Mouse (Mus musculus) brain, adult 10 weeks (tissue): ENCODE data around the gene Hadhb. TPM values are rescaled to one million over a fixed set of nuclear protein-coding genes. Genes with fewer than 3 reads are reported as not detected.

Source experiments
- polyA plus RNA-seq: library from polyadenylated mRNA; stranded (reverse); fragments of 350-450 nt; fragmentation: Illumina TruSeq; extraction: RNeasy Lipid Tissue Mini Kit (QIAGEN cat#74804); gene quantifications from one replicate; pipeline ENCODE4 v1.2.3, GENCODE M21; 2015; ENCODE audit warnings: low read depth, low replicate concordance

The Hadhb gene
- polyA plus RNA-seq = 119 TPM

GRCm38 (mm10) chr5:30154474-30155394 lies at the start of gene Hadhb, which contains the start of gene Hadha:
TSS of gene Hadhb (plus strand) at chr5:30155248.
TSS of gene Hadha (minus strand) at chr5:30155162.

GRCm38 (mm10) chr5:30105668-30106300 lies 49.3 kb upstream of the Hadhb start, which contains the start of gene 3110082J24Rik:
TSS of gene 3110082J24Rik (minus strand) at chr5:30106086.

GRCm38 (mm10) chr5:30205493-30205892 lies 50.4 kb downstream of the Hadhb start, which contains the start of gene Adgrf3:
TSS of gene Adgrf3 (minus strand) at chr5:30205722.

GRCm38 (mm10) chr5:30232271-30232971 lies 77.4 kb downstream of the Hadhb start, which contains the start of gene Selenoi:
TSS of gene Selenoi (plus strand) at chr5:30232581.

Other genes starting within 250 kb of the Hadhb start
- not detected for gene Il6, start 142.1 kb upstream of the Hadhb start, polyA plus RNA-seq
- 2.7 TPM for gene Tyms, start 81.6 kb upstream of the Hadhb start, polyA plus RNA-seq
- gene Garem2, start 50.1 kb upstream of the Hadhb start, polyA plus RNA-seq = 8.1 TPM
- 2.3 TPM for gene 3110082J24Rik, start 49.2 kb upstream of the Hadhb start, polyA plus RNA-seq
- gene Hadha, start 86 bp upstream of the Hadhb start, polyA plus RNA-seq = 57.2 TPM
- not detected for gene Adgrf3, start 50.5 kb downstream of the Hadhb start, polyA plus RNA-seq
- gene Selenoi, start 77.3 kb downstream of the Hadhb start, polyA plus RNA-seq = 29.2 TPM
- 15.6 TPM for gene Drc1, start 126.1 kb downstream of the Hadhb start, polyA plus RNA-seq